Mouse (Mus musculus) hindbrain, embryonic 13.5 days (tissue): ENCODE measurements around the gene Tuba1b. TPM values are rescaled to one million over a fixed set of nuclear protein-coding genes. Genes with fewer than 3 reads are reported as not detected.
A peak's percentile ranks its signal among the peaks of the same experiment; 100 is the strongest.

Experiments
- ATAC-seq: fragments of 200-750 bp; cut with Nextera tagmentation; 2 replicates; pipeline ENCODE4 v1.8.0; 2017; ENCODE audit warnings: moderate TSS enrichment; ENCODE audit not compliant: low FRiP score
- H3K27ac ChIP-seq: fragments of 300-500 bp; sonication (generic); 2 replicates; pipeline ENCODE4 v1.5.1; 2015; ENCODE audit warnings: inconsistent platforms, mild to moderate bottlenecking, moderate library complexity
- H3K27me3 ChIP-seq: fragments of 300-500 bp; sonication (generic); 2 replicates; pipeline ENCODE4 v1.6.1; 2015; ENCODE audit warnings: mild to moderate bottlenecking, inconsistent platforms
- H3K36me3 ChIP-seq: fragments of 300-500 bp; sonication (generic); 2 replicates; pipeline ENCODE4 v1.6.1; 2015; ENCODE audit warnings: mild to moderate bottlenecking, inconsistent platforms
- H3K4me1 ChIP-seq: fragments of 300-500 bp; sonication (generic); replicated peaks from 2 replicates; pipeline ENCODE4 v1.6.1; 2015; ENCODE audit warnings: inconsistent platforms
- H3K4me2 ChIP-seq: fragments of 300-500 bp; sonication (generic); 2 replicates; pipeline ENCODE4 v1.6.1; 2015; ENCODE audit warnings: inconsistent platforms, mild to moderate bottlenecking, moderate library complexity
- H3K4me3 ChIP-seq: fragments of 300-500 bp; sonication (generic); 2 replicates; pipeline ENCODE4 v1.5.1; 2015; ENCODE audit warnings: mild to moderate bottlenecking, inconsistent platforms
- H3K9ac ChIP-seq: fragments of 300-500 bp; sonication (generic); 2 replicates; pipeline ENCODE4 v1.6.1; 2015; ENCODE audit warnings: mild to moderate bottlenecking, inconsistent platforms
- H3K9me3 ChIP-seq: fragments of 300-500 bp; sonication (generic); 2 replicates; pipeline ENCODE4 v1.6.1; 2016; ENCODE audit warnings: inconsistent platforms
- WGBS: fragments of 180-500 bp; shearing (Covaris S2); methylation state at CpG from one replicate; pipeline ENCODE4 v1.1.7; 2015; 5-methylcytosine and 5-hydroxymethylcytosine counted together
- polyA plus RNA-seq: library from polyadenylated mRNA; unstranded; fragments of >200 nt; fragmentation: Nextera tagmentation; extraction: Ambion mirVana; gene quantifications from 2 replicates; pipeline ENCODE4 v1.2.1, GENCODE M21; 2015

Gene Tuba1b
- polyA plus RNA-seq, 1 experiment from 2014 or later, result 1,016 TPM

- no peak overlapping the region for H3K4me3 ChIP-seq
- H3K36me3 ChIP-seq, result no peaks in the 10 kb centered on the region
- H3K4me1 ChIP-seq, result peaks cover 32% of the 10 kb centered on the region
- H3K27me3 ChIP-seq, result peaks cover 65% of the 10 kb centered on the region
- H3K9ac ChIP-seq, result no peak overlapping the region
- no peaks in the 10 kb centered on the region for H3K9me3 ChIP-seq
- no peak overlapping the region for H3K27ac ChIP-seq
- H3K4me2 ChIP-seq, result no peak overlapping the region
- no peak; the same call in 1 of the 2 replicates for ATAC-seq
- 48% methylated on average over 6 of the region's 6 CpGs for WGBS
These were observed 42.3 kb downstream of the Tuba1b start for GRCm38 (mm10) chr15:98891907-98892606.

- no peak overlapping the region for H3K27ac ChIP-seq
- H3K9me3 ChIP-seq, result no peaks in the 10 kb centered on the region
- no peak overlapping the region for H3K4me2 ChIP-seq
- peaks cover 31% of the 10 kb centered on the region for H3K4me1 ChIP-seq
- no peak for ATAC-seq
- H3K27me3 ChIP-seq, result peaks cover 57% of the 10 kb centered on the region
- H3K4me3 ChIP-seq, result no peak overlapping the region
- no peaks in the 10 kb centered on the region for H3K36me3 ChIP-seq
- H3K9ac ChIP-seq, result no peak overlapping the region
- WGBS, result 14% methylated on average over 19 of the region's 19 CpGs
These were observed 43.1 kb downstream of the Tuba1b start for GRCm38 (mm10) chr15:98891198-98891742.

DNA sequence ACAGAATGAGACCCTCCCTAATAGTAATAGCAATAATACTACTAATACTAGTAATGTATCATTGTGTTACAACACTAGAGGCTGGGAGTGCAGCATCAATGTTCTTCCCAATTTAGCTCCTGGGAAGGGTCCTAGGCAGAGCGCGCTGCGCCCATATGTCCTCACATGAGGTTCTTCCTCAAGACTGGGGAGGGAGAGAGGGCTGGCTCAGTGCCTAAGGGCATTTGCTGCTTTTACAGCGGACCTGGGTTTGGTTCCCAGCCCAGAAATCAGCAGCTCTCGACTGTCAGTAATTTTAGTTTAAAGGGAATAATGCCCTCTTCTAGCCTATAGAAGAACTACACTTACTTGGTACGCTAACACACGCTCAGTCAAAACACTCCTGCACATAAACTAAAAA, 46.8 kb downstream of the Tuba1b start:
- 85% methylated on average over 7 of the region's 7 CpGs for WGBS
- Histone ChIP-seq H3K4me2 (no peak overlapping the region), H3K9me3 (no peaks in the 10 kb centered on the region), H3K27me3 (peaks cover 20% of the 10 kb centered on the region), H3K36me3 (no peaks in the 10 kb centered on the region), H3K27ac (no peak overlapping the region), H3K4me3 (no peak overlapping the region), H3K9ac (no peak overlapping the region), H3K4me1 (0 out of 2 replicates have a peak, but pooled peaks cover 3% of the 10 kb centered on the region)
- ATAC-seq, result no peak

DNA sequence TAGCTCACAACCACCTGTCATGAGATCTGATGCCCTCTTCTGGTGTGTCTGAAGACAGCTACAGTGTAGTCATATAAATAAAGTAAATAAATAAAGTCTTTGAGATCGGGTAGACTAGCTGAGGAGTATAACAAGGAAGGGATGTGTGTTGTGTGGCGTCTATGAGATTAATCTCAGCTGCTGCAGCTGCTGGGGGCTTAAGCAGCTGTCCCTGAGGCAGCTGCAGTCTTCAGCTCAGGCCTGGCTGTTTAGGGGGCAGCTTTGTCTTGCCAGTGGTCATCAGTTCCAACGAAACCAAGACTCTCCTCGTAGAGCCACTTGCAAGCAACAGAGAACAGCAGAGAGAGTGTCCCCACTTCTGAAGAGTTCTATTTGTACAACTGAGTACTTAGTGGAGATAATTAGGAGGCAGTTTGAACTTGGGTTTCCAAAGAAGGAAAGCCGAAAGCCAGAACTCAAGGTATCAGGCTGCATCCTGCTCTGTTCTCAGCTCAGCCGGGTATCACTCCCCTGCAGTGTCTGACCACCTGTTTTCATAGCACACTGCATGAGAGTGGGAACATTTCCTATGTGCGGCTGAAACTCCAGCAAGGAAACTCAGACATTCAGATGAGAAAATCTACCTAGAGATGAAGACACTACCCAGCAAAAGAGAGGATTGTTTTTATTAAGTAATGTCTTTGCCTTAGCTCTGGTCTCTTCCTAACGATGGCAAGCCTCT, 47.5 kb downstream of the Tuba1b start:
- H3K36me3 ChIP-seq, result no peaks in the 10 kb centered on the region
- H3K4me3 ChIP-seq, result no peak overlapping the region
- no peaks in the 10 kb centered on the region for H3K9me3 ChIP-seq
- H3K9ac ChIP-seq, result no peak overlapping the region
- ATAC-seq, result no peak
- peaks cover 15% of the 10 kb centered on the region for H3K27me3 ChIP-seq
- no peak overlapping the region for H3K27ac ChIP-seq
- no peak overlapping the region for H3K4me2 ChIP-seq
- 72% methylated on average over 8 of the region's 8 CpGs for WGBS
- peaks cover 4% of the 10 kb centered on the region for H3K4me1 ChIP-seq

- Histone ChIP-seq H3K27ac (no peak overlapping the region), H3K9ac (no peak overlapping the region), H3K9me3 (no peaks in the 10 kb centered on the region), H3K4me3 (no peak overlapping the region), H3K27me3 (no peaks in the 10 kb centered on the region), H3K36me3 (no peaks in the 10 kb centered on the region), H3K4me1 (peaks cover 22% of the 10 kb centered on the region), H3K4me2 (no peak overlapping the region)
- no peak for ATAC-seq
- 70% methylated on average over 1 of the region's 1 CpGs for WGBS
These were observed 50.3 kb downstream of the Tuba1b start for GRCm38 (mm10) chr15:98884106-98884505.

DNA sequence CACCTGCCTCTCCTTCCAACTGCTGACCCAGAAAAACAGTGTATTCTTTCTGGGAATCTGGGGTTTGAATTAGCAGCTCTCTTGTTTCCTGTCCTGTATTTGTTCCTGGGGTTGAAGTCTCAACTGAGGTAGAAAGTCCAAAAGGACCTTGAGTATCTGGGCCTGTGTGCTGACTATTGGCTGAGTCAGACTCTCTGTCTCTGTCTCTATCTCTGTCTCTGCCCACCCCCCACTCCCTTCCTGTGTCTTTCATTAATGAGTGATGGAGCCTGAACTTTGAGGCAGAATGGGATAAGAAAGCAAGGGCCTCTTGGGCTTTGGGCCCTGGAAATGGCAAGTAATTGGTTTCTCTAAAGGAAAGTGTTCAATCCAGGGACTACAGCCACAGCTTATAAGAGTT, 50.7 kb downstream of the Tuba1b start:
- H3K36me3 ChIP-seq, result no peaks in the 10 kb centered on the region
- no peak overlapping the region for H3K9ac ChIP-seq
- H3K4me1 ChIP-seq, result peaks cover 26% of the 10 kb centered on the region
- H3K9me3 ChIP-seq, result no peaks in the 10 kb centered on the region
- H3K27me3 ChIP-seq, result no peaks in the 10 kb centered on the region
- H3K4me2 ChIP-seq, result no peak overlapping the region
- H3K4me3 ChIP-seq, result no peak overlapping the region
- H3K27ac ChIP-seq, result no peak overlapping the region
- no peak for ATAC-seq

GRCm38 (mm10) chr15:98881656-98882008, 52.7 kb downstream of the Tuba1b start:
- Histone ChIP-seq H3K4me2 (peak overlapping the region; percentile 81), H3K9ac (peak overlapping the region; percentile 43; the same call in 1 of the 2 replicates), H3K4me3 (peak overlapping the region; percentile 69), H3K27ac (peak overlapping the region; percentile 53), H3K27me3 (no peaks in the 10 kb centered on the region), H3K36me3 (0 out of 2 replicates have a peak, but pooled peaks cover 6% of the 10 kb centered on the region), H3K4me1 (peaks cover 26% of the 10 kb centered on the region), H3K9me3 (no peaks in the 10 kb centered on the region)
- 8% methylated on average over 5 of the region's 5 CpGs for WGBS
- ATAC-seq, result peak; percentile 60

Other genes with a start within 250 kb of the Tuba1b start
- 3.6 and 4.3 TPM in 2 replicates for gene Ccdc65, start 226.4 kb downstream of the Tuba1b start, polyA plus RNA-seq
- gene Fkbp11, start 206.4 kb downstream of the Tuba1b start, polyA plus RNA-seq, result 5.1 and 6.6 TPM in 2 replicates
- 68.4 and 71.7 TPM in 2 replicates for gene Arf3, start 171.4 kb downstream of the Tuba1b start, polyA plus RNA-seq
- 0.12 TPM in 1 of 2 replicates, not detected in the other for gene Wnt10b, start 156.4 kb downstream of the Tuba1b start, polyA plus RNA-seq
- gene Wnt1, start 144.7 kb downstream of the Tuba1b start, polyA plus RNA-seq, result 3.7 and 4.6 TPM in 2 replicates
- 0.63 and 0.69 TPM in 2 replicates for gene Ddn, start 125.1 kb downstream of the Tuba1b start, polyA plus RNA-seq
- 73.4 and 77.5 TPM in 2 replicates for gene Prkag1, start 103.0 kb downstream of the Tuba1b start, polyA plus RNA-seq
- 11.6 and 12.1 TPM in 2 replicates for gene Kmt2d, start 63.4 kb downstream of the Tuba1b start, polyA plus RNA-seq
- gene Rhebl1, start 40.0 kb downstream of the Tuba1b start, polyA plus RNA-seq, result 29.7 and 34.7 TPM in 2 replicates
- gene Dhh, start 36.0 kb downstream of the Tuba1b start, polyA plus RNA-seq, result 1.7 and 2.2 TPM in 2 replicates
- 37.7 and 38.3 TPM in 2 replicates for gene Lmbr1l, start 16.3 kb downstream of the Tuba1b start, polyA plus RNA-seq
- gene Gm49450, start 19.0 kb upstream of the Tuba1b start, polyA plus RNA-seq, result not detected in 2 replicates
- gene Tuba1a, start 19.1 kb upstream of the Tuba1b start, polyA plus RNA-seq, result 15,152 and 15,804 TPM in 2 replicates
- 28.1 and 28.2 TPM in 2 replicates for gene Tuba1c, start 95.3 kb upstream of the Tuba1b start, polyA plus RNA-seq
- 62.4 and 78.7 TPM in 2 replicates for gene Prph, start 120.6 kb upstream of the Tuba1b start, polyA plus RNA-seq
- 8.4 and 10.0 TPM in 2 replicates for gene Troap, start 140.0 kb upstream of the Tuba1b start, polyA plus RNA-seq
- 5.6 and 11.8 TPM in 2 replicates for gene C1ql4, start 153.3 kb upstream of the Tuba1b start, polyA plus RNA-seq
- gene Dnajc22, start 158.6 kb upstream of the Tuba1b start, polyA plus RNA-seq, result 1.3 and 1.6 TPM in 2 replicates
- gene Spats2, start 191.4 kb upstream of the Tuba1b start, polyA plus RNA-seq, result 42.1 and 45.0 TPM in 2 replicates